Mouse (Mus musculus): ENCODE measurements around the gene Stub1. TPM values are rescaled to one million over a fixed set of nuclear protein-coding genes. Genes with fewer than 3 reads are reported as not detected.

Stub1 gene
- polyA plus RNA-seq (2015; fragmentation: Nextera tagmentation; extraction: Ambion mirVana), result 212 and 318 TPM in 2 replicates

DNA sequence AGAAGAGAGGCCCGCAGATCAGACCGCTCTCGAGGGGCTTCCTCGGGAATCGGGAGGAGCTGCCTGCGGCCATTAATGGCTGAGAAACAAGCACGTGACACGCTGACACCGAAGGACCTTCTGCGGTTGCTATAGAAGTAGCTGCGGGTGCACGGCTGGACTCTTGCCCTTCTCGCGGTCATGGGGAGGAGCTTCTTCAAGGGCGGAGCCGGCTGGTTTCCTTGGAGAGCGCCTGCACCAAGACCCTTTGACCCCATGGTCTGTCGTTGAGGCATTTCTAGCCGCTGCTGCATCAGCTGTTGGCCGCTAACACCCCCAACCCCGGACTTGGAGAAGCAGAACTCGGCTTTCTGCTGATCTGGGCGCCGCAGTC, at the start of gene Stub1:
Stub1 (minus strand) TSS at position 114 of the 373 bp plus-strand sequence.

DNA sequence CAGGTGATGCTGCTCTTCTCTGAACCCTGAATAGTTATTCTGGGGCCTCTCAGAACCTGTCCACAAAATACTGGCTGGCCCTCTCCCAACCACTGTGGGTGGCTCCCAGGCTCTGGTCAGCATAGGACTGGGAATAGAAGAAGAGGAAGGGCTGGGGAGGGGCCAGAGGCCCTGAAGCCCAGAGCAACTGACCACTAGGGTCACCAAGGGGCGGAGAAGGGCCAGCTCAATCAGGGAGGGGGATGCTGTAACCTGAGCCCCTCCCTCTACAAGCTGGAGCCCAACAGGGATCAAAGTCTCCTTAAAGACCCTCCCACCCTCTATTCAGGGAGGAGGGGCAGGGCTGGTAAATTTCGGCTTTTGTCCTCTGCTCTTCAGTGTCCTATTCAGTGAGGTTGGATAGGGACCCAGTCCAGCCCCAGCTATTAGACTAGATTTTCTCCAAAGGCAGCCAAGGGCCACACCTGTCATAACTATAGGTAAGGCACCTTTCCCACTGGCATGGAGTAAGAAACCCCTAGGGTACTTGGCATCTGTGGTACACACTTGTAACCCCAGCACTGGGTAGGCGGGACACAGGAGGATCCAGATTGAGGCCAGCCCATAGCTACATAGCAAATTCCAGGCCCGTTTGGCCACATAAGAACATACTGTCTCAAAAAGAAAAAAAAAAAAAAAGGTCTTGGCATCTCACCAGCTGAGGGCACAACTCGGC, 47.1 kb upstream of the Stub1 start, which contains the start of gene Wfikkn1:
Wfikkn1 (minus strand) TSS at position 663 of the 715 bp plus-strand sequence.

DNA sequence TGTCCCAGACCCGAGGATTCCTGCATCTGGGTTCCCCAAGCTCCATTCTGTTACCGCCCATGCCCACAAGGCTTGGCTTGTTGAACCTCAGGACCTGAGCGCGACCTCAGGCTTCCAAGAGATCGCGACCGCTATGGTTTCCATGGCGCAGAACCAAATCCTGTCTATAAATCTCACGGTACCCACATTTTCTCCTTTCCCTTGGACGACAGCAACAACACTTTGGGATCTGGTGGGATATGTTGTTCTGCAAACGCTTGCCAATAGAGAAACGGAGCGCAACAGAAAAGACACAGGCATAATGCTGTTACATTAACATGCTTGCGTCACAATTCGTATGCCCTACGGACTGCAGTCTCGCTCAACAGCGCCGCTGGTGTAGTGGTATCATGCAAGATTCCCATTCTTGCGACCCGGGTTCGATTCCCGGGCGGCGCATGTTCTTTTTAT, 41.5 kb upstream of the Stub1 start, which contains the start of gene Mettl26:
Mettl26 (plus strand) TSS at position 354 of the 450 bp plus-strand sequence.

DNA sequence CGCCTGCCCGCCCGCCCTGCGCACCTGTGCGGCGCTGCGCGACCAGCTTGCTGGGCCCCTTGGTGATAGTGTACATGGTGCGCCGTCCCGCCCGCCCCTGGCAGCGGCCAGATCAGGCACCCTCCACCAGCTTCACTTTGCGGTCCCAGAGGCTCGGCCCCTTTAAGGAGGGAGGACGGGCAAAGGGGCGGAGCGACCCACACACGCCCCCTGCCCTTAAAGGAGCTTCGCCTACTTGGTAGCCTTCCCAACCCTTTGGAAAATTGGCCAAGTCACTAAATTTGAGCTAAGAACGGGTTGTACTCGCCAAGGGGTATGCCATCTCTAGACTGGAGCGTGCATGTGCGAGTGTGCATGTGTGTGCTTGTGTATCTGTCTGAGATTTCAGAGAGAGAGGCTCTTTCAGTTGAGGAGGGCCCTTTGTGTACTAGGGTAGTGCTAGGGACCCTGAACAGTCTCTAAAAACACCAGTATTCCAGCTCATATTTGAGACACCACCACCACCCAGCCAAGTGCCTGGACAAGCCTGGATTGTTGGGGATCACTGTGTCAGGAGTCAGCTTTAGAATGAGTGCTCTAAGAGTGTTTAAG, 35.5 kb upstream of the Stub1 start, which contains the start of gene Mcrip2:
Mcrip2 (minus strand) TSS at position 164 of the 591 bp plus-strand sequence.

DNA sequence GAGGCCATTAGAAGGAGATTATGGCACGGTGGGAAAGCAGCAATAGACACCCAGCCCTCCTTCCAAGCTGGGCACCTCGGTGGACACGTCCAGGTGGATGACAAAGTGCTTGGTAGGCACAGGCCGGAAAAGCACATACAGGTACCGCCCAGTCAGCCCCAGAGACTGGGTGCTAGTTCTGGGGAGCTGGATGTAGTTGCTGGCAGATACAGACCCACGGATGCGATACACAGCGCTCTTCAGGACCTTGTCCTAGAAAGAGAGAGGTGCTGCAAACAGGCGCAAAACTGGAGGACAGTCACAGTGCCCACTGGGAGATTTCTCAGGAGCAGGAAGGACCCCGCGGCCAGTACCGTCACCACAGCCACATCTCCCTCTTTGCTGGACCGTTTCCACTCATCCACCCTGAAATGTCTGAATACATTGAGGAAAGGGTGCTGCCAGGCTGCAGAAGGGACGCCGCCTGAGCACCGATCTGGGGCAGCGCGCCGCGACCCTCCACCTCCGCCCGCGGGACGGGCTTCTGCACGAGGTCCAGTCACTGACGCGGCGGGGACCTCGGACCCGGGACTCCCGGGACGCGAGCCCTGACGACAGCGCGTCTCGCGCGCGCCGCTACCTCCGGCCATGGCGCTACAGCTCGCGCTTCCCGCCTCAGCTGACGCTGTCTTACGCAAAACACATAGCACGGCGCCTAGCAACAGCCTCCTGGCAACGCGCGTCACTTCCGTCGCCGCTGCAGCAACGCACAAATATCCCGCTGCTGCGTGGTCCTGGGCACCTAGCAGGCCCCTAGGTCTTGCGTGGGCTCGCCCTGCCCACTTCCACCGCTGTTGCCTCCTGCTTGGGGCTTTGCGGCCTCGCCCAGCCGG, 27.9 kb upstream of the Stub1 start, which contains the start of gene Wdr90:
Wdr90 (minus strand) TSS at position 670 of the 872 bp plus-strand sequence.

DNA sequence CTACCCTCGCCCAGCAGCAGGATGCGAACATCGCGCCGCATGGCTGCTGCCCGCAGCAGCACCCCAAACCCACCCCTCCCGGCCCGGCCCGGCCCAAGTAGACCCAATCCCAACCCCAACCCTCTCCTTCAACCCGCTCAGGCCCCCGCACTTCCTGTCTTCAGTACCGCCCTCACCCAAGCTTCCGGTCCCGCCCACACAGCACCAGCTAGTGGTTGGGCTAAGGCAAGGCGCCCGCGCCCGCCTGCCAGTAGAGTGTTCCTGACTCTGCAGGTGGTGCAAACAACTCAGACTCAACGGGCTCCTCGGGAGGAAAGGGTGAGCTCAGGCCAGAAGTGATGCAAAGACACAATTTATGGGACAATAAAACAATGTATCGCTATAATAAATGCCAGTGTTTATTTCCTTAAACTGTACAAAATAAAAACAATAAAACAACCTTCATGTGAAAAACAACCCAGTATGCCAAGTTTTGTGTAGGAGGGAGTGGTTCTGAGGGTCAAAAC, 11.2 kb upstream of the Stub1 start, which contains the start of gene Rhot2:
Rhot2 (minus strand) TSS at position 456 of the 506 bp plus-strand sequence.

DNA sequence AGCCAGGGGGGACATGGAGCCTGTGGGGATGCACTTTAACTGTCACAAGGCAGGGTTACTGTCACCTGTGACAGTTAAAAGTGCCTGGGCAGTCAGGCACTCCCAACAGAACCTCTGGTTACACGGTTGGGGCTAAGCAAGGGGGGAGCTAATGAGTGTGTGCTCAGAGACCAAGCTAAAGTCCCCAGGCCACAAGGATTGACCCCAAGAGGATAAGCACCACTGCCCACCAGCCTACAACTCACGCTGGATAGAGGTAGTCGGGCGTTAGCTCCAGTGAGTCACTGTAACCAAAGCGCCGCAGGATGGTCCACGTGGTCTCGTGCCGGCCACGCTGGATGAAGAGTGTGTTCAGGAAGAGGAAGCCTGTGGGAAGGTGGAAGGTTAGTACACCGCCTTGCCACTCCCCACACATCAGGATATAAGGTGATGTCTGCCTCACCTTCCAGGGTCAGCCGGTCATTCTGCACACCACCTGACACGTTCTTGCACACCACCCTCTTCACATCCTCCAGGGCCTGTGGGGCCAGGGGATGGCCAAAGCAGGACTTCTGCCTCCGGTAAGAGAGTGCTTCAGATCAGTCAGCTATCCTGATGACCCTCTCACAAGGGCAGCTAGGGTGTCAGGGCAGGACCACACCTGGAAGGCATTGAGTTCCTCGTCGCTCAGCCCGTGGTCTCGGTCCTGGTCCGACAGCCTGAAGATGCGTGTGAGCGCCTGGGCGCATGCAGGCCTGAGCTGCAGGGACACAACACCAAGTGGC, 8.1 kb upstream of the Stub1 start, which contains the start of gene Gm20683:
Gm20683 (minus strand) TSS at position 647 of the 764 bp plus-strand sequence.

DNA sequence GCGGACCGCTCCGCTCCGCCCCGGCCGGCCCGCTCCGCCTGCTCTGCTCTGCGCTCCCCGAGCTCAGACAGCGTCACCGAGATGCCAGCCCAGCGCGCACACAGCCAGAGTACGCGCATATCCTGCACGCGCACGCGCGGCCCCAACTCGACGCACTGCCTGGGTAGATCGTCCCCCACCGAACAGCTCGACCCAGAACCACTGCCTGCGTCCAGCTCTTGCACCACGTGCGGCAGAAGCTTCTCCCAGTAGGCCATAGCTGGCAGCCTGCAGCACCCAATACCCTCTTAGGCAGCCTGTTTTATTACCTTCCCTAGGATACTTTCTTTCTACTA, 3.8 kb upstream of the Stub1 start, which contains the start of gene Rhbdl1:
Rhbdl1 (minus strand) TSS at position 220 of the 335 bp plus-strand sequence.

DNA sequence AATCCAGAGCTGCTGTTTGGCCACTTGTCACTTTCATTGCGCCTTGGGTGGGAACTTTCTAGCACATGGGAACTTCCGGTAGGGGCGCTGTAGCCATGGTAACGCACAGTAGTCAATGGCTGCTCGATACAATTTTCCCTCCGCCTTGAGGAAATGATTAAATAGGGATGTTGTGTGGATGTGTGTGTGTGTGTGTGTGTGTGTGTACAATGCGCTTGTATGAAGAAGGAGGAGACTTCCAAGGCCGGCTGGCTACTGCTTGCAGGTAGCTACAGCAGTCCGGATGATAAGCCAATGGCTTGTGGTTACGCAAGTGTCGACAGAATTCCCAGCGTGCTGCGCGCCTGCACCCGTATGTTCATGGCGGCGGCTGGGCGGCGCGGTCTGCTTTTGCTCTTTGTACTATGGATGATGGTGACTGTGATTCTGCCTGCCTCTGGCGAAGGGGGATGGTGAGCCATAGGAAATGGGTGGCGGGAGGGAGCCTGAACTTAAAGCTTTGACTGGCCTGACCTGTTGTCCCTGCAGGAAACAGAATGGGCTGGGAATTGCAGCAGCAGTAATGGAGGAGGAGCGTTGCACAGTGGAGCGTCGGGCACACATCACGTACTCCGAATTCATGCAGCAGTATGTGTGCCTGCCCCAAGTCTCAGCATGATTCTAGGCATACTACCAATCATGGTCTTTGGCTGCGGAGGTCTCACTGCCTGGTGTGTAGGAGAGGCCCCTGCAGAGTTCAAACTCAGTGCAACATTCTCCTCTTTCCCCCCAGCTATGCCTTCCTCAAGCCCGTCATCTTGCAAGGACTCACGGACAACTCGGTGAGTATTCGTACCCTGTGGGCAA, 4.3 kb downstream of the Stub1 start, which contains the start of gene Jmjd8:
Jmjd8 (plus strand) TSS at position 156 of the 846 bp plus-strand sequence.

DNA sequence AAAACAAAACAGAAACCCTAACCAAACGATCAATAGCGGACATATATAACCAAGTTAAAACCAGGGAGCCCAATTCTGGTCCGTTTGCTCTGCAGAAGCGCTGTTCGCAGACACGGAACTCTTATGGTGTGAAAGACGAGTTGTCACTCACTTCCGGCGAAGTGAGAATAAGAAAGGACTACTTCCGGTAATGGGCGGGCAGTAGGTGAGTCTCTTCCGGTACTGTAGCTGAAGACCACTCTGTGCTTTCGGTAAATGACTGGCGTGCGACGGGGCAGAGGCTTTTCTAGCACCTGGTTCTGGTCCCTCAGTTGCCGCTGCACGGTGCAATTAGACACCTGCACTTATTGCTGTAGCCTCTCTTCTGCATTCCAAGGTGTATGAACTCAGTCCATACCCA, 9.8 kb downstream of the Stub1 start, which contains the start of gene Wdr24:
Wdr24 (plus strand) TSS at position 176 of the 400 bp plus-strand sequence.

DNA sequence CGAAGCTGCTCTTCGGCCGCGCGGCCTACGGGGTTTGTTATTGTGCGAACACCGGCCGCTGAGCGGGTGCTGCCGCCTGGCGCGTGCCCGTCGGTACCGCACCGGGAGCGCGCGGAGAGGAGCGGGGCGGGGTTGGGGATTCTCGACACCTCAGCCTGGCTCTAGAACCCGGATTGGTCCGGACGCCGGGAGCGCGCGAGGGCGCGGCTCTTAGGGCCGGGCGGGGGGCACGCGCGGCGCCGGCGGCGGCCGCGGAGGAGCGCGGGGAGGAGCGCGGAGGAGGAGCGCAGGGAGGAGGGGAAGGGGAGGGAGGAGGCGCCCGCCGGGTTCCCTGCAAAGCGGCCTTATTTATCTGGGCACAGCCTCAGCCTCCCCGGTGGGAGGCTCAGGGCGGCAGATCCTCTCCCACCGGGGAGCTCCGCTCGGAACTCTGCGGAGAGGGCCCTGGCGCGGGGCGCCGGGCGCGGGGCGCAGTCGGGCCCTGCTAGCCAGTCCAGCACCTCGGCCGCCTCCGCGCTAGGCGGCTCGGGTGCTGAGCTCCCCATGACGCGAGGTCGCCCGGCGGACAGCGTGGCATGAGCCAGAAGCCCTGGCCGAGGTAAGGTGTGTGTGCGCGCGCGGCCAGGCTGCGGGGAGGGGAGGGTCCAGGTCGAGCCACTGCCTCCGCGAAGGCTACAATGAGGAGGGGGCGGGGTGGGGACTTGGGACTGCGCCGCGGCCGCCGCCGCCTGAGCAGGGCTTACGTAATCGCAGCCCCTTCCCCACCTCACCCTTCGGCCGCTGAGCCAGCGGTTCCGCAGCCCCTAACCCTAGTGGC, 24.2 kb downstream of the Stub1 start, which contains the start of gene Fbxl16:
Fbxl16 (plus strand) TSS at position 297 of the 817 bp plus-strand sequence.

DNA sequence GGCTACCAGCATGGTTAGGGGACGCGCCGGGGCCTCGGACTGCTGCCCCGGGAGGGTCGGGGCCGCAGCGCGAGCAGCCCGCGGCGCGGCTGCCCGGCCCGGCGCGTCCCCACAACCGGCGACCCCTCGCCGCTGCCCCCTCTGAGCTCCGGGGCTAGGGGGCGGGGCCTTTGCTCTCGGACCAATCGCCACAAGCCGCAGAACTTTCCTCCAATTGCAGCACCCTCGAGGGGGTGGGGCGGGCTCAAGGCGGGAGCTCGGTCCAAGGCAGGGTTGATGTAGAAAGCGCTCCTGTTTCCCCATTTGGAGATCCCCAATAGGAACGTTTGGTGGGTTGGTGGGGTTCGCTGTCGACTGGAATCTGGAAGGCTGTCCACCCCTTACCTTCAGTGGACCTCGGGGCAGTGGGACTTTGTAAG, 36.2 kb downstream of the Stub1 start, which contains the start of gene Metrn:
Metrn (minus strand) TSS at position 186 of the 419 bp plus-strand sequence.

DNA sequence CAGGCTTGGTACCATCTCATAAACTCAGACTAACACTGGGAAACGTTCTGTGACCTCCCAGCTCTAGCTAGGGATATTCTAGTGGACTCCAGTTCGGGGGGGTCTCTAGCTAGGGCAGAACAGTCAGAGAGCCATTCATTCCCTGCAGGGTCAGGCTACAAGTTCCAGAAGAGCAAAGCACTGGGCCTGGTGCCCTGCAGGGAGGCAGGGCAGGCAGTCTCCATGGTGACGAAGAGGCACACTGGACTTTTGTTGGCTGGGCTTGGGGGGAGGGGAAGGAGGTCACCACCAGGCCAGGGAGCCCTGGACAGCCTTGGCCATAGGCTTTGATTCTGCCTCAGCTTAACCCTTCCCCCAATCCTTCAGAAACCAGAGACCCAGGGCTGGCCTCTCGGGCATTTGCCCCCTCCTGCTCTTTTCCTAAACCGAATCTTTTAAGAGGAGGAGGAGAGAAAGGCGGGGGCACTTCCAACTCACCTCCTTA, 37.6 kb downstream of the Stub1 start, which contains the start of gene AC134908.4:
AC134908.4 (minus strand) TSS at position 51 of the 484 bp plus-strand sequence.

DNA sequence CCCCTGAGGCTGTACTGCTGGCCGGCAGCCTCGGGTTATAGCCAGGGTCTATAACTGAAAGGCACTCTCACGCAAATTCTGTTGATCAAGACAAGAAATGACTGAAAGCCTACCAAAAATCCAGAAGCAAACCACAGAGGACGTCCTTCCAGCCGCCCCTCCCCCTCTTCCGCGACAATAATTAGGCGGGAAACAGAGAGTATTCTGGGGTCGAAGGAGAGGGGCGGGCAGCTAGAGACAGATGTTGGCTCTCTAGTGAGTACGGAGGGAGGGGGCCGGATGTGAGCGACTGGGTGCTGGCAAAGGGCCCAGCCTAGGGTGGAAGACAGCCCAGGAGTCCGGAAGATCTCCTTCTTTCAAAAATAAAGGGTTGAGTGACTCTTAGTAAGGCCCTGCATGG, 40.6 kb downstream of the Stub1 start, which contains the start of gene Fam173a:
Fam173a (minus strand) TSS at position 287 of the 400 bp plus-strand sequence.

DNA sequence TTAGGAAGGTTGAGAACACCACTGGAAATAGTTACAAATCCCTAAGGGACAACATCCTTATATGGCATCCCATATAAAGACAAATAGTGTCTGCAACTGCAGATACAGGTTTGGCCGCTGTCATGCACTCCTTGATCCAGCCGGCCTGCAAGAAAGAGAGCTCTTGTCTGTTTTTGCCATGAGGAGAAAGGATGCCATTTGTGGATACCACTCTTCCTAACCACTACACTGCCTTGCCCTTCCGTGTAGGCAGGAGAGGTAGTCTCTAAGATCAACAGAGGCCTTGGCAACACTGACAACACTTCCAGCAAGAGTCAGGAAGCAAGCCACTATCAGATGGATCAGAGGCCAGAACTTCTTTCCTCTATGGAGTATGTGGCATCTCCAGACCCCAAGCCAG, 46.9 kb downstream of the Stub1 start, which contains the start of gene Ccdc78:
Ccdc78 (plus strand) TSS at position 301 of the 400 bp plus-strand sequence.

DNA sequence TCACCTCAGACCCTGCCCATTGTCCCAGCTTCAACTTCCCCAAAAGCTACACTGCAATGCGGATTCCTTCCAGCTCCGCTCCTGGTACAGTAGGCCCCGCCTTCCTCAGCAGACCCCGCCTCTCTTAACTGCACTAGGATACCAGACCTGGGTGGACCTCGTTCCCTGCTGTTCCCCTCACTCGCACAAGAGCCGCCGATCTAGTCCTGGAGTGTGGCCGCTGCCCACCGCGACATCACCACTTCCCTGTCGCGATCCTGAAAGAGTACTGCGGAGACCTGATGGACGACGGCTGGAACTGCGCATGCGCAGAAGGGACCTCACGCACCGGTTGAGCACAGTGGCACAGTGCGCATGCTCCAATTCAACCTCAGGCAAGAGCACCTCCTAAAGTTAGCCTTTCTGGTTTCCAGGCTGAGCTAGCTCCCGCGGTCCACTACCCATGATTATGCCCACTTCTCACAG, 47.9 kb downstream of the Stub1 start, which contains the start of gene Haghl:
Haghl (minus strand) TSS at position 393 of the 465 bp plus-strand sequence.

Data from adrenal gland, postnatal 0 days (tissue).